18 mouse cellular contexts compared by ENCODE assay signal in genomic region chr12:107997241-107997640, GRCm38 (mm10). TPM values are rescaled to one million over a fixed set of nuclear protein-coding genes. Genes with fewer than 3 reads are reported as not detected.
DNase-seq lines count a peak whose midpoint lies in the region; ATAC-seq lines count a peak whose summit lies in the region.
"Had no signal": no experiment of that assay in that cellular context is flagged by ENCODE, and none has a peak within 500 bp of the region (broad histone marks: within the 10 kb centered on the region; RNA-seq: fewer than 3 reads in every experiment).

No protein-coding gene starts in this region.

- H3K27ac ChIP-seq in midbrain, embryonic 11.5 days (ENCODE audit: low read depth, low read length), result no peak overlapping the region
- H3K27ac ChIP-seq in midbrain, embryonic 10.5 days (replicated peaks), result no peak overlapping the region
- H3K27ac ChIP-seq in hindbrain, embryonic 16.5 days (ENCODE audit: low read depth, low read length), result 0 out of 2 replicates have a peak overlapping the region, but pooled peaks have one; percentile 24
- H3K27ac ChIP-seq in intestine, embryonic 15.5 days, result no peak overlapping the region
- H3K27ac ChIP-seq: gastrocnemius, adult 2 months; heart, embryonic 10.5 days; liver, embryonic 15.5 days had no signal

- H3K4me2 ChIP-seq in midbrain, embryonic 11.5 days, result no peak overlapping the region
- H3K4me2 ChIP-seq in hindbrain, embryonic 16.5 days (ENCODE audit: low read length), result peak overlapping the region; percentile 50
- no peak overlapping the region for H3K4me2 ChIP-seq in intestine, embryonic 15.5 days (replicated peaks)
- H3K4me2 ChIP-seq: liver, embryonic 15.5 days had no signal

- H3K4me3 ChIP-seq in midbrain, embryonic 11.5 days (ENCODE audit: low read depth, low read length), result no peak overlapping the region
- no peak overlapping the region for H3K4me3 ChIP-seq in midbrain, embryonic 10.5 days
- no peak overlapping the region; the same call in 1 of the 2 replicates for H3K4me3 ChIP-seq in hindbrain, embryonic 16.5 days (ENCODE audit: low read length)
- no peak overlapping the region for H3K4me3 ChIP-seq in intestine, embryonic 15.5 days (replicated peaks)
- H3K4me3 ChIP-seq: gastrocnemius, adult 2 months; heart, embryonic 10.5 days; liver, embryonic 15.5 days had no signal

- no peaks in the 10 kb centered on the region; the same call in 1 of the 2 replicates for H3K27me3 ChIP-seq in midbrain, embryonic 11.5 days (ENCODE audit: control insufficient read depth, insufficient read depth, low read length)
- H3K27me3 ChIP-seq in midbrain, embryonic 10.5 days (ENCODE audit: low read depth, poor library complexity, severe bottlenecking), result peaks cover 91% of the 10 kb centered on the region
- H3K27me3 ChIP-seq in hindbrain, embryonic 16.5 days (replicated peaks; ENCODE audit: control insufficient read depth, insufficient read depth, low read length), result no peaks in the 10 kb centered on the region
- no peaks in the 10 kb centered on the region; the same call in 1 of the 2 replicates for H3K27me3 ChIP-seq in intestine, embryonic 15.5 days (replicated peaks)

- no peak for ATAC-seq in CD4-positive, CD25-positive, alpha-beta regulatory T cell, adult 4 months
- ATAC-seq in midbrain, embryonic 11.5 days (ENCODE audit: low FRiP score), result no peak
- ATAC-seq in hindbrain, embryonic 16.5 days, result no peak
- ATAC-seq in intestine, embryonic 15.5 days, result no peak
- ATAC-seq: inflammation-experienced regulatory T-cells, adult 6 months had no signal

- H3K9ac ChIP-seq in midbrain, embryonic 11.5 days (ENCODE audit: low read length), result peak overlapping the region; percentile 12; the same call in 1 of the 2 replicates
- H3K9ac ChIP-seq in hindbrain, embryonic 16.5 days (ENCODE audit: low read depth, low read length), result peak overlapping the region; percentile 3; the same call in 1 of the 2 replicates
- no peak overlapping the region for H3K9ac ChIP-seq in intestine, embryonic 15.5 days
- H3K9ac ChIP-seq: liver, embryonic 15.5 days had no signal

- H3K9me3 ChIP-seq in midbrain, embryonic 11.5 days (ENCODE audit: control insufficient read depth, low read length), result no peaks in the 10 kb centered on the region
- no peaks in the 10 kb centered on the region for H3K9me3 ChIP-seq in midbrain, embryonic 10.5 days (replicated peaks)
- H3K9me3 ChIP-seq in hindbrain, embryonic 16.5 days (ENCODE audit: control insufficient read depth, low read length), result no peaks in the 10 kb centered on the region
- no peaks in the 10 kb centered on the region for H3K9me3 ChIP-seq in intestine, embryonic 15.5 days
- H3K9me3 ChIP-seq: heart, embryonic 10.5 days; liver, embryonic 15.5 days had no signal

- H3K36me3 ChIP-seq in midbrain, embryonic 11.5 days (ENCODE audit: control insufficient read depth, insufficient read depth, low read length), result no peaks in the 10 kb centered on the region
- no peaks in the 10 kb centered on the region for H3K36me3 ChIP-seq in midbrain, embryonic 10.5 days
- H3K36me3 ChIP-seq in hindbrain, embryonic 16.5 days (ENCODE audit: control insufficient read depth, insufficient read depth, low read length), result no peaks in the 10 kb centered on the region
- no peaks in the 10 kb centered on the region for H3K36me3 ChIP-seq in intestine, embryonic 15.5 days
- H3K36me3 ChIP-seq: heart, embryonic 10.5 days; liver, embryonic 15.5 days had no signal

- peak; percentile 40 for DNase-seq in CD4-positive, CD25-positive, alpha-beta regulatory T cell, adult 2 months (ENCODE audit: low read depth, low spot score)
- DNase-seq in midbrain, embryonic 11.5 days (ENCODE audit: low spot score, missing footprints), result no peak
- no peak for DNase-seq in midbrain, embryonic 10.5 days (ENCODE audit: low spot score)
- peak; percentile 51 for DNase-seq in naive thymus-derived CD4-positive, alpha-beta T cell, adult 2 months (ENCODE audit: low read depth)
- DNase-seq in urinary bladder, adult 2 months (ENCODE audit: low spot score), result no peak
- DNase-seq: adrenal gland, adult 8-10 months; cerebellum, postnatal 25 days; gastrocnemius, adult 2 months; kidney, postnatal 36 days; lung, postnatal 4 days; retina, postnatal 1 day; spleen, adult 18-20 months had no signal

- 56% methylated on average over 3 of the region's 3 CpGs for WGBS in midbrain, embryonic 11.5 days
- WGBS in midbrain, embryonic 10.5 days, result 56% methylated on average over 3 of the region's 3 CpGs
- WGBS in hindbrain, embryonic 16.5 days, result 22% methylated on average over 3 of the region's 3 CpGs
- 48% methylated on average over 3 of the region's 3 CpGs for WGBS in intestine, embryonic 15.5 days

- peaks cover 6% of the 10 kb centered on the region; the same call in 1 of the 2 replicates for H3K4me1 ChIP-seq in midbrain, embryonic 11.5 days (ENCODE audit: control insufficient read depth, insufficient read depth, low read length)
- H3K4me1 ChIP-seq in midbrain, embryonic 10.5 days, result peaks cover 46% of the 10 kb centered on the region
- peaks cover 3% of the 10 kb centered on the region for H3K4me1 ChIP-seq in hindbrain, embryonic 16.5 days (ENCODE audit: control insufficient read depth, insufficient read depth, low read depth, low read length)
- peaks cover 20% of the 10 kb centered on the region for H3K4me1 ChIP-seq in intestine, embryonic 15.5 days (replicated peaks)
- H3K4me1 ChIP-seq: liver, embryonic 15.5 days had no signal

RNA-seq across cellular contexts. Expression of gene Bcl11b, which starts 6.2 kb away (rescaled TPM):
- 10 to 100 TPM; 40.0 to 41.6 TPM for polyA plus RNA-seq in CD4-positive, CD25-positive, alpha-beta regulatory T cell, adult 4 months (2017; shearing (Covaris generic))
- 4.5 and 6.3 TPM in 2 replicates for polyA plus RNA-seq in midbrain, embryonic 11.5 days (2014; fragmentation: Nextera tagmentation; extraction: Ambion mirVana)
- polyA plus RNA-seq in midbrain, embryonic 10.5 days (2016; fragmentation: Nextera tagmentation; extraction: Ambion mirVana), result 2.5 and 3.9 TPM in 2 replicates
- polyA plus RNA-seq in hindbrain, embryonic 16.5 days (2015; fragmentation: Nextera tagmentation; extraction: Ambion mirVana), result 12.0 and 16.7 TPM in 2 replicates
- 0.44 and 0.77 TPM in 2 replicates for polyA plus RNA-seq in urinary bladder, adult 2 months (2012; rRNA removed)
- polyA plus RNA-seq in intestine, embryonic 15.5 days (2015; fragmentation: Nextera tagmentation; extraction: Ambion mirVana), result 6.7 and 6.9 TPM in 2 replicates

Comparison
In these comparisons a context has a peak if more than half of its experiments do, and no peak if none do; other contexts are left out.
1. DNase-seq: peak in CD4-positive, CD25-positive, alpha-beta regulatory T cell, adult 2 months (single experiment) and naive thymus-derived CD4-positive, alpha-beta T cell, adult 2 months (single experiment); none in midbrain, embryonic 11.5 days (single experiment), midbrain, embryonic 10.5 days (single experiment) and urinary bladder, adult 2 months (single experiment).